Mouse (Mus musculus) erythroblast, embryonic 14.5 days (primary cell): ENCODE data around the gene Elavl1.

Experiments
- GATA1 ChIP-seq: IDR thresholded peaks from 2 replicates; pipeline ENCODE4 v1.6.1; 2012; ENCODE audit warnings: low read length, inconsistent platforms, mixed read lengths
- TAL1 ChIP-seq: IDR thresholded peaks from 3 replicates; pipeline ENCODE4 v1.6.1; 2012; ENCODE audit warnings: low read length, inconsistent platforms, mixed read lengths

DNA sequence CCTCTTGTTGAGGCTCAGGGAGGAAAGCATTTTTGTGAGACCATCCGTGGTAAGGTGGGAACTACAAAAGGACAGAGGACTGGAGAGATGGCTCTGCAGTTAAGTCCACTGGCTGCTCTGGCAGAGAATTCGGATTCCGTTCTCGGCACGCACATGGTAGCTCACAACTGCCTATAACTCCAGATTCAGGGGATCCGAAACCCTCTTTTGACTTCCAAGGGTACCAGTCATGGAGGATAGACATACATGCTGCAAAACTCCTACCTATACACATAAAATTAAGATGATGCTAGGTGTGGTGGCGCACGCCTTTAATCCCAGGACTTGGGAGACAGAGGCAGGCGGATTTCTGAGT is 49.1 kb downstream of the Elavl1 start:
- no peak for TF ChIP-seq GATA1
- TF ChIP-seq TAL1, result no peak
